Mouse (Mus musculus) splenic B cell, adult 2 months (primary cell): ENCODE results near the gene Tfdp2.
"Not testable (repeated sequence)": the region's sequence is repeated elsewhere in the genome, so short reads cannot be mapped to it uniquely, and the experiment has no call there.

Experiments used
- DNase-seq: peaks from one replicate; pipeline ENCODE4 v3.0.0-alpha.2; 2011; ENCODE audit warnings: low read depth, low spot score
- H3K27me3 ChIP-seq: 2 replicates; pipeline ENCODE4 v1.6.1; 2012; ENCODE audit warnings: mild to moderate bottlenecking, low read length, moderate library complexity, mixed read lengths; ENCODE audit not compliant: control insufficient read depth, poor library complexity, insufficient read depth, severe bottlenecking
- H3K36me3 ChIP-seq: 2 replicates; pipeline ENCODE4 v1.6.1; 2012; ENCODE audit warnings: mild to moderate bottlenecking, low read length, moderate library complexity, mixed read lengths; ENCODE audit not compliant: control insufficient read depth, poor library complexity, insufficient read depth, severe bottlenecking

Gene Tfdp2

GRCm38 (mm10) chr9:96308816-96309215 is 112.7 kb downstream of the Tfdp2 start:
- no peaks in the 10 kb centered on the region for H3K36me3 ChIP-seq
- no peak for DNase-seq
- no peaks in the 10 kb centered on the region for H3K27me3 ChIP-seq

GRCm38 (mm10) chr9:96312074-96312473 is 116.0 kb downstream of the Tfdp2 start:
- Histone ChIP-seq H3K36me3 (no peaks in the 10 kb centered on the region), H3K27me3 (no peaks in the 10 kb centered on the region)
- DNase-seq = no peak

DNA sequence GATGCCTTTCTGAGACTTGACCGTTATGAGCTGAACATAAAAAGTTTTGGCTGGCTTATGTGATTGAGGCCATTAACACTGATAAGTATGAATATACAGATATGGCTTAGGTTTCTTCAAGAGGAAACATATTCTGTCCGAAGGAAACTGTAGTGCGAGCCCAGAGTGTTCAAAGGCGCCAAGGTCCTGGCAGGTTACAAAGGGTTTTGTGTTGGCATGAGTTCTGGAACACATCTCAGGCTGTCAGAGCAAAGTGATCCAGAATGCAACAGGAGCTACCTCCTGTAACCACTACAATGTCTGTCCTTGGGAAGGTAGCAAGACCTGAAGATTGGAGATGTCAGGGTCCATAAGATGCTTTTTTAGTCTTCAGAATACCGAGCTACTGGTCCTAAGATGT is 123.3 kb downstream of the Tfdp2 start:
- no peaks in the 10 kb centered on the region for H3K27me3 ChIP-seq
- peaks cover 2% of the 10 kb centered on the region; the same call in 1 of the 2 replicates for H3K36me3 ChIP-seq
- no peak for DNase-seq

GRCm38 (mm10) chr9:96320551-96320980 is 124.5 kb downstream of the Tfdp2 start:
- Histone ChIP-seq H3K27me3 (no peaks in the 10 kb centered on the region), H3K36me3 (peaks cover 2% of the 10 kb centered on the region; the same call in 1 of the 2 replicates)
- DNase-seq = no peak

- no peak for DNase-seq
- no peaks in the 10 kb centered on the region for H3K27me3 ChIP-seq
- H3K36me3 ChIP-seq = peaks cover 2% of the 10 kb centered on the region; the same call in 1 of the 2 replicates
Measured at GRCm38 (mm10) chr9:96322411-96323152, 126.5 kb downstream of the Tfdp2 start.

DNA sequence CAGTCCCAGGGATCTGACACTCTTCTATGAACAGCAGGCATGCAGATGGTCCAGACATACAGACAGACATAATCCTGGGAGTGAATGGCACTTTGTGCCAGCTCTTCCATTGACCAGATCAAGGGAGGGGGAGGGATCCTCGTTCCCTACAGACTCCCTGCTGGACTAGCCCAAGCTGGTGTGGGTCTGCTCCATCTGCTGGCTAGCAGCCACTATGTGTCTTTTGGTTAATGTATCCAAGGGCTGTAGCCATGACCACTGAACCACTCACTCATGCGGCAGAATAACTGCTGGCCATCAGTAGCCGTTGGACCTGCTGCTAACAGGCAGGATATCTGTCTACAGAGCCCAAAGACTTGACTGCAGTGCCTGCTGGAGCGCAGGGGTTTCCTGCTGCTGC is 128.4 kb downstream of the Tfdp2 start:
- Histone ChIP-seq H3K36me3 (no peaks in the 10 kb centered on the region), H3K27me3 (no peaks in the 10 kb centered on the region)
- DNase-seq = no peak

GRCm38 (mm10) chr9:96326496-96326923 is 130.4 kb downstream of the Tfdp2 start:
- no peaks in the 10 kb centered on the region; the same call in none of the 2 replicates for H3K36me3 ChIP-seq
- no peaks in the 10 kb centered on the region for H3K27me3 ChIP-seq
- DNase-seq = no peak

GRCm38 (mm10) chr9:96328226-96328625 is 132.2 kb downstream of the Tfdp2 start:
- Histone ChIP-seq H3K27me3 (no peaks in the 10 kb centered on the region), H3K36me3 (peaks cover 2% of the 10 kb centered on the region)
- no peak for DNase-seq

DNA sequence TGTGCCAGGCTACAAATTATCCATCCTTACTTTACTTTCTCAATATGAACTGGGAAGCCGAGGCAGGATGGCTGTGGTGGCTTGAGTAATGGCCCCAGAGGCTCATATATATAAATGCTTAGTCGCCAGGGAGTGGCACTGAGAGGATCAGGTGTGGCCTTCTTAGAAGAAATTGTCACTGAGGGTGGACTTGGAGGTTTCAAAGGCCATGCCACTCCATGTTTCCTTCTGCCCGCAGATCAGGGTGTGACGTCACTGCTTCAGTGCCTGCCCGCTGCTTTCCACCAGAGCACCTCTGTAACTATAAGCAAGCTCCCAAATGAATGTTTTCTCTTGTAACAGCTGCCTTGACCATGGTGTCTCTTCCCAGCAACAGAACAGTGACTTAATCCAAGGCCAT is 135.1 kb downstream of the Tfdp2 start:
- Histone ChIP-seq H3K36me3 (peaks cover 4% of the 10 kb centered on the region), H3K27me3 (no peaks in the 10 kb centered on the region)
- no peak for DNase-seq

- peaks cover 16% of the 10 kb centered on the region for H3K36me3 ChIP-seq
- H3K27me3 ChIP-seq = no peaks in the 10 kb centered on the region
- DNase-seq = no peak
Measured at GRCm38 (mm10) chr9:96345750-96346149, 149.7 kb downstream of the Tfdp2 start.

- H3K27me3 ChIP-seq = no peaks in the 10 kb centered on the region
- peaks cover 2% of the 10 kb centered on the region; the same call in 1 of the 2 replicates for H3K36me3 ChIP-seq
- DNase-seq = no peak
Measured at GRCm38 (mm10) chr9:96348885-96349284, 152.8 kb downstream of the Tfdp2 start.

DNA sequence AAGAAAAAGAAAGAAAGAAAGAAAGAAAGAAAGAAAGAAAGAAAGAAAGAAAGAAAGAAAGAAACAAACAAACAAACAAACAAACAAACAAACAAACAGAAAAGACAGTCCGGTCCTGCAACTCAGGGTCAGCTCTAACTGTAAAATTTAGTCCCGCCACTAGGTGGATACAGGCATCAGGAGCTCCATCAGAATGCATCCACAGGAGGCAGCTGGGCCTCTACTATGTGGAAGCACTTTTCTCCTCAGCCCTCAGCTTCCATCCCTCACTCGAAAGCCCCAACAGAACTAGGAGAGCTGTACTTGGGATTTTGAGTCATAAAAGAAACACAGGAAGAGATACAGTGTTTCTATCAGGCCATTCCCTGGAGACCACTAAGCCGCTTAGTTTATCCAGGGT is 153.9 kb downstream of the Tfdp2 start:
- H3K36me3 ChIP-seq = peaks cover 1% of the 10 kb centered on the region; the same call in 1 of the 2 replicates
- no peaks in the 10 kb centered on the region for H3K27me3 ChIP-seq
- DNase-seq = peak; percentile 77

DNA sequence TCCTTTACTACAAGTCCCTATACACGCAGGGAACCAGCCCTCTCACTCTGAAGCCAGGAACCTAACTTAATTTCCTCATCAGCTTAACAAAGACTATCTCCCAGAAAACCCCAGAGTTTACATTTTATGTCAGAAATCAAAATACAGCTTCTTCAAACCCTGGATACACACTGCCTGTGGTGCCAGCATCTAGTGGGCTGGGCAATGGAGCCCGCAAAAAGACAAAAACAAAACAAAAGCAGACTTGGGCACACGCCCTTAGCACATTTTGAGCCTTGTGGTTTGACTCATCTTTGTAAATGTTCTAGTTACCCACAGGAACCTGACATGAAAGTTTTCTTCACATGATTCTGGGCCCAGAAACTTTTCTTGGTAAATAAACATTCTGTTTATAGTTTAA is 154.4 kb downstream of the Tfdp2 start:
- H3K36me3 ChIP-seq = no peaks in the 10 kb centered on the region
- no peak for DNase-seq
- H3K27me3 ChIP-seq = no peaks in the 10 kb centered on the region

DNA sequence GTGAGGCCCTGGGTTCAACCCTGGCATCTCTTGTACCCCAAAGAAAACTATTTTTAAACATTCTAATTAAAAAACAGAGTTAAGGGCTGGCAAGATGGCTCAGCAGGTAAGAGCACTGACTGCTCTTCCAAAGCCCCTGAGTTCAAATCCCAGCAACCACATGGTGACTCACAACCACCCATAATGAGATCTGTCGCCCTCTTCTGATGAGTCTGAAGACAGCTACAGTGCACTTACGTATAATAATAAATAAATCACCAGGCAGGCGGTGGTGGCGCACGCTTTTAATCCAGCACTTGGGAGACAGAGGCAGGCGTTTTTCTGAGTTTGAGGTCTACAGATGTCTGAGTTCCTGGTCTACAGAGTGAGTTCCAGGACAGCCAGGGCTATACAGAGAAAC is 155.7 kb downstream of the Tfdp2 start:
- H3K27me3 ChIP-seq, H3K36me3 ChIP-seq, DNase-seq: not testable (repeated sequence)

- no peaks in the 10 kb centered on the region for H3K36me3 ChIP-seq
- no peak for DNase-seq
- no peaks in the 10 kb centered on the region for H3K27me3 ChIP-seq
Measured at GRCm38 (mm10) chr9:96353121-96353769, 157.2 kb downstream of the Tfdp2 start.
